Mouse (Mus musculus) embryonic facial prominence, embryonic 15.5 days (tissue): ENCODE results near the gene Mctp2. TPM values are rescaled to one million over a fixed set of nuclear protein-coding genes. Genes with fewer than 3 reads are reported as not detected.

Experiments
- ATAC-seq: fragments of 200-750 bp; cut with Nextera tagmentation; 2 replicates; pipeline ENCODE4 v1.8.0; 2017; ENCODE audit warnings: low read depth, moderate TSS enrichment; ENCODE audit not compliant: insufficient number of reproducible peaks, low FRiP score, low TSS enrichment
- H3K27ac ChIP-seq: fragments of 300-500 bp; sonication (generic); replicated peaks from 2 replicates; pipeline ENCODE4 v1.5.1; 2015; ENCODE audit warnings: mild to moderate bottlenecking, inconsistent platforms
- H3K27me3 ChIP-seq: fragments of 300-500 bp; sonication (generic); 2 replicates; pipeline ENCODE4 v1.6.1; 2015; ENCODE audit warnings: inconsistent platforms
- H3K36me3 ChIP-seq: fragments of 300-500 bp; sonication (generic); 2 replicates; pipeline ENCODE4 v1.6.1; 2015; ENCODE audit warnings: mild to moderate bottlenecking, inconsistent platforms
- H3K4me1 ChIP-seq: fragments of 300-500 bp; sonication (generic); 2 replicates; pipeline ENCODE4 v1.6.1; 2015; ENCODE audit warnings: inconsistent platforms
- H3K4me2 ChIP-seq: fragments of 300-500 bp; sonication (generic); replicated peaks from 2 replicates; pipeline ENCODE4 v1.6.1; 2015; ENCODE audit warnings: mild to moderate bottlenecking, inconsistent platforms
- H3K4me3 ChIP-seq: fragments of 300-500 bp; sonication (generic); replicated peaks from 2 replicates; pipeline ENCODE4 v1.5.1; 2015; ENCODE audit warnings: mild to moderate bottlenecking, inconsistent platforms
- H3K9ac ChIP-seq: fragments of 300-500 bp; sonication (generic); 2 replicates; pipeline ENCODE4 v1.6.1; 2015; ENCODE audit warnings: inconsistent platforms
- H3K9me3 ChIP-seq: fragments of 300-500 bp; sonication (generic); replicated peaks from 2 replicates; pipeline ENCODE4 v1.6.1; 2016; ENCODE audit warnings: inconsistent platforms
- WGBS: fragments of 180-500 bp; shearing (Covaris S2); methylation state at CpG from one replicate; pipeline ENCODE4 v1.1.7; 2015; 5-methylcytosine and 5-hydroxymethylcytosine counted together
- polyA plus RNA-seq: library from polyadenylated mRNA; unstranded; fragments of >200 nt; fragmentation: Nextera tagmentation; extraction: Ambion mirVana; gene quantifications from 2 replicates; pipeline ENCODE4 v1.2.1, GENCODE M21; 2015

The Mctp2 gene
- polyA plus RNA-seq, 1 experiment from 2014 or later = 1.7 TPM

- WGBS = 67% methylated on average over 5 of the region's 5 CpGs
- no peaks in the 10 kb centered on the region for H3K36me3 ChIP-seq
These were observed 82.8 kb downstream of the Mctp2 start for GRCm38 (mm10) chr7:72223558-72223957.

GRCm38 (mm10) chr7:72222532-72222931 is 83.9 kb downstream of the Mctp2 start:
- no peaks in the 10 kb centered on the region for H3K36me3 ChIP-seq
- H3K4me1 ChIP-seq = no peaks in the 10 kb centered on the region
- no peak overlapping the region for H3K27ac ChIP-seq
- no peak for ATAC-seq
- no peak overlapping the region for H3K9ac ChIP-seq
- no peak overlapping the region for H3K4me2 ChIP-seq
- H3K27me3 ChIP-seq = no peaks in the 10 kb centered on the region
- H3K4me3 ChIP-seq = no peak overlapping the region
- WGBS = 79% methylated on average over 8 of the region's 8 CpGs
- no peaks in the 10 kb centered on the region for H3K9me3 ChIP-seq

More at GRCm38 (mm10) chr7:72223558-72223957, 82.8 kb downstream of the Mctp2 start:
- H3K9me3 ChIP-seq = no peaks in the 10 kb centered on the region
- H3K27me3 ChIP-seq = no peaks in the 10 kb centered on the region
- no peak overlapping the region for H3K27ac ChIP-seq
- no peak overlapping the region for H3K9ac ChIP-seq
- no peak for ATAC-seq
- no peak overlapping the region for H3K4me3 ChIP-seq
- H3K4me1 ChIP-seq = no peaks in the 10 kb centered on the region
- H3K4me2 ChIP-seq = no peak overlapping the region

- H3K4me1 ChIP-seq = no peaks in the 10 kb centered on the region
- no peak overlapping the region for H3K4me3 ChIP-seq
- no peak overlapping the region for H3K4me2 ChIP-seq
- H3K27me3 ChIP-seq = no peaks in the 10 kb centered on the region
- ATAC-seq = no peak
- no peak overlapping the region for H3K9ac ChIP-seq
- H3K36me3 ChIP-seq = no peaks in the 10 kb centered on the region
- no peaks in the 10 kb centered on the region for H3K9me3 ChIP-seq
- 50% methylated on average over 7 of the region's 7 CpGs for WGBS
- H3K27ac ChIP-seq = no peak overlapping the region
These were observed 88.4 kb downstream of the Mctp2 start for GRCm38 (mm10) chr7:72218048-72218447.

- no peaks in the 10 kb centered on the region for H3K9me3 ChIP-seq
- no peaks in the 10 kb centered on the region for H3K27me3 ChIP-seq
- no peak overlapping the region for H3K4me3 ChIP-seq
- H3K36me3 ChIP-seq = no peaks in the 10 kb centered on the region
- no peak overlapping the region for H3K9ac ChIP-seq
- no peak overlapping the region for H3K4me2 ChIP-seq
- WGBS = 51% methylated on average over 5 of the region's 5 CpGs
- no peak overlapping the region for H3K27ac ChIP-seq
- H3K4me1 ChIP-seq = no peaks in the 10 kb centered on the region
- no peak for ATAC-seq
These were observed 90.7 kb downstream of the Mctp2 start for GRCm38 (mm10) chr7:72215563-72216215.

- H3K9ac ChIP-seq = no peak overlapping the region
- H3K4me2 ChIP-seq = no peak overlapping the region
- no peak overlapping the region for H3K4me3 ChIP-seq
- ATAC-seq = no peak
- no peaks in the 10 kb centered on the region for H3K4me1 ChIP-seq
- WGBS = 80% methylated on average over 5 of the region's 5 CpGs
- H3K36me3 ChIP-seq = no peaks in the 10 kb centered on the region
- no peaks in the 10 kb centered on the region for H3K27me3 ChIP-seq
- no peaks in the 10 kb centered on the region for H3K9me3 ChIP-seq
- H3K27ac ChIP-seq = no peak overlapping the region
These were observed 96.2 kb downstream of the Mctp2 start for GRCm38 (mm10) chr7:72210201-72210600.

GRCm38 (mm10) chr7:72209296-72209695 is 97.1 kb downstream of the Mctp2 start:
- no peak overlapping the region for H3K4me2 ChIP-seq
- 88% methylated on average over 5 of the region's 5 CpGs for WGBS
- no peak overlapping the region for H3K9ac ChIP-seq
- H3K4me3 ChIP-seq = no peak overlapping the region
- H3K27me3 ChIP-seq = no peaks in the 10 kb centered on the region
- H3K27ac ChIP-seq = no peak overlapping the region
- no peaks in the 10 kb centered on the region for H3K4me1 ChIP-seq
- H3K9me3 ChIP-seq = no peaks in the 10 kb centered on the region
- no peak for ATAC-seq
- no peaks in the 10 kb centered on the region for H3K36me3 ChIP-seq

GRCm38 (mm10) chr7:72206841-72207240 is 99.6 kb downstream of the Mctp2 start:
- no peaks in the 10 kb centered on the region for H3K36me3 ChIP-seq
- no peaks in the 10 kb centered on the region for H3K9me3 ChIP-seq
- H3K27ac ChIP-seq = no peak overlapping the region
- no peak overlapping the region for H3K9ac ChIP-seq
- no peak for ATAC-seq
- no peaks in the 10 kb centered on the region for H3K27me3 ChIP-seq
- H3K4me2 ChIP-seq = no peak overlapping the region
- 63% methylated on average over 6 of the region's 6 CpGs for WGBS
- no peak overlapping the region for H3K4me3 ChIP-seq
- no peaks in the 10 kb centered on the region for H3K4me1 ChIP-seq

GRCm38 (mm10) chr7:72195709-72196108 is 110.7 kb downstream of the Mctp2 start:
- Histone ChIP-seq H3K27ac (no peak overlapping the region), H3K9ac (no peak overlapping the region), H3K4me2 (no peak overlapping the region), H3K36me3 (no peaks in the 10 kb centered on the region), H3K9me3 (no peaks in the 10 kb centered on the region), H3K4me3 (no peak overlapping the region), H3K4me1 (no peaks in the 10 kb centered on the region), H3K27me3 (no peaks in the 10 kb centered on the region)
- WGBS = 33% methylated on average over 1 of the region's 1 CpGs
- no peak for ATAC-seq

- Histone ChIP-seq H3K4me2 (no peak overlapping the region), H3K27me3 (no peaks in the 10 kb centered on the region), H3K36me3 (no peaks in the 10 kb centered on the region), H3K9ac (no peak overlapping the region), H3K27ac (no peak overlapping the region), H3K4me3 (no peak overlapping the region), H3K4me1 (no peaks in the 10 kb centered on the region), H3K9me3 (no peaks in the 10 kb centered on the region)
- no peak for ATAC-seq
- 64% methylated on average over 1 of the region's 1 CpGs for WGBS
These were observed 113.1 kb downstream of the Mctp2 start for GRCm38 (mm10) chr7:72193304-72193703.

GRCm38 (mm10) chr7:72181651-72182050 is 124.8 kb downstream of the Mctp2 start:
- Histone ChIP-seq H3K9ac (no peak overlapping the region), H3K4me1 (no peaks in the 10 kb centered on the region), H3K4me3 (no peak overlapping the region), H3K36me3 (no peaks in the 10 kb centered on the region), H3K9me3 (no peaks in the 10 kb centered on the region), H3K4me2 (no peak overlapping the region), H3K27me3 (no peaks in the 10 kb centered on the region), H3K27ac (no peak overlapping the region)
- WGBS = 37% methylated on average over 5 of the region's 5 CpGs
- no peak for ATAC-seq

- H3K9me3 ChIP-seq = no peaks in the 10 kb centered on the region
- no peak overlapping the region for H3K4me3 ChIP-seq
- no peaks in the 10 kb centered on the region for H3K36me3 ChIP-seq
- no peak for ATAC-seq
- H3K9ac ChIP-seq = no peak overlapping the region
- 68% methylated on average over 2 of the region's 2 CpGs for WGBS
- H3K4me2 ChIP-seq = no peak overlapping the region
- no peaks in the 10 kb centered on the region for H3K27me3 ChIP-seq
- no peak overlapping the region for H3K27ac ChIP-seq
- H3K4me1 ChIP-seq = no peaks in the 10 kb centered on the region
These were observed 137.1 kb downstream of the Mctp2 start for GRCm38 (mm10) chr7:72169320-72169719.
